Mouse (Mus musculus) midbrain, embryonic 14.5 days (tissue): ENCODE results near the gene Frmd8. TPM values are rescaled to one million over a fixed set of nuclear protein-coding genes. Genes with fewer than 3 reads are reported as not detected.
A peak's percentile ranks its signal among the peaks of the same experiment; 100 is the strongest.

Experiments used
- ATAC-seq: fragments of 200-750 bp; cut with Nextera tagmentation; 2 replicates; pipeline ENCODE4 v1.8.0; 2017; ENCODE audit warnings: moderate number of reproducible peaks, moderate library complexity; ENCODE audit not compliant: low FRiP score, low TSS enrichment
- DNase-seq: peaks from one replicate; pipeline ENCODE4 v3.0.0-alpha.2; 2015
- H3K27ac ChIP-seq: fragments of 300-500 bp; sonication (generic); replicated peaks from 2 replicates; pipeline ENCODE4 v1.5.1; 2014; ENCODE audit warnings: mild to moderate bottlenecking, low read depth, low read length, moderate library complexity
- H3K27me3 ChIP-seq: fragments of 300-500 bp; sonication (generic); 2 replicates; pipeline ENCODE4 v1.6.1; 2014; ENCODE audit warnings: low read length, control low read depth, mixed read lengths; ENCODE audit not compliant: control insufficient read depth, insufficient read depth
- H3K36me3 ChIP-seq: fragments of 300-500 bp; sonication (generic); 2 replicates; pipeline ENCODE4 v1.6.1; 2014; ENCODE audit warnings: low read length, control low read depth; ENCODE audit not compliant: control insufficient read depth, insufficient read depth
- H3K4me1 ChIP-seq: fragments of 300-500 bp; sonication (generic); 2 replicates; pipeline ENCODE4 v1.6.1; 2014; ENCODE audit warnings: mild to moderate bottlenecking, antibody characterized with exemption, low read length, control low read depth; ENCODE audit not compliant: control insufficient read depth, insufficient read depth
- H3K4me2 ChIP-seq: fragments of 300-500 bp; sonication (generic); 2 replicates; pipeline ENCODE4 v1.6.1; 2014; ENCODE audit warnings: mild to moderate bottlenecking, low read length, moderate library complexity
- H3K4me3 ChIP-seq: fragments of 300-500 bp; sonication (generic); replicated peaks from 2 replicates; pipeline ENCODE4 v1.5.1; 2014; ENCODE audit warnings: low read depth, low read length
- H3K9ac ChIP-seq: fragments of 300-500 bp; sonication (generic); replicated peaks from 2 replicates; pipeline ENCODE4 v1.6.1; 2014; ENCODE audit warnings: mild to moderate bottlenecking, low read length, moderate library complexity
- H3K9me3 ChIP-seq: fragments of 300-500 bp; sonication (generic); 2 replicates; pipeline ENCODE4 v1.6.1; 2016; ENCODE audit warnings: low read length, control low read depth, mixed read lengths; ENCODE audit not compliant: control insufficient read depth
- WGBS: fragments of 180-500 bp; shearing (Covaris S2); extraction: QIAGEN DNeasy Blood & Tissue Kit; methylation state at CpG from one replicate; pipeline ENCODE4 v1.1.7; 2014; 5-methylcytosine and 5-hydroxymethylcytosine counted together
- polyA plus RNA-seq: library from polyadenylated mRNA; unstranded; fragments of >200 nt; fragmentation: Nextera tagmentation; extraction: Ambion mirVana; gene quantifications from 2 replicates; pipeline ENCODE4 v1.2.1, GENCODE M21; 2014

Frmd8 gene
- polyA plus RNA-seq, 1 experiment from 2014 or later = 12.2 TPM

DNA sequence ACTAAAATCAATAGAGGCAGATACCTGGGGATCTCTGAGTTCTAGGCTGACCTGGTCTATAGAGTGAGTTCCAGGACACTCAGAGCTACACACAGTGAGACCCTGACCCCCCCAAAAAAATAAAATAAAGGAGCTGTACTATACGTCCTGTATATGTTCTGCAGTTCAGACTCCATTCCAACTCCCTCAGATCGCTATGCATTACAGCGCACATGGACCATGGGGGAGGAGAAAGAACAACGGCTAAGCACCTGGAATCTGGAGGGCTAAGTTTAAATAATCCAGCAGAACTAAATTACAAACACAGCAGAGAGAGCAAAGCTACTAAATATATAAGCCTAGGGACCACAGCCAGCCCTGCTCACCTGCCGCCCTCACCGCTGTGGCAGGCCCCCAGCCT is 48.0 kb downstream of the Frmd8 start:
- H3K4me2 ChIP-seq = no peak overlapping the region
- no peak overlapping the region for H3K9ac ChIP-seq
- no peaks in the 10 kb centered on the region for H3K36me3 ChIP-seq
- 0 out of 2 replicates have a peak, but pooled peaks cover 5% of the 10 kb centered on the region for H3K4me1 ChIP-seq
- H3K9me3 ChIP-seq = no peaks in the 10 kb centered on the region
- no peak overlapping the region for H3K4me3 ChIP-seq
- 92% methylated on average over 6 of the region's 6 CpGs for WGBS
- no peak for DNase-seq
- no peaks in the 10 kb centered on the region for H3K27me3 ChIP-seq
- no peak for ATAC-seq
- H3K27ac ChIP-seq = no peak overlapping the region

DNA sequence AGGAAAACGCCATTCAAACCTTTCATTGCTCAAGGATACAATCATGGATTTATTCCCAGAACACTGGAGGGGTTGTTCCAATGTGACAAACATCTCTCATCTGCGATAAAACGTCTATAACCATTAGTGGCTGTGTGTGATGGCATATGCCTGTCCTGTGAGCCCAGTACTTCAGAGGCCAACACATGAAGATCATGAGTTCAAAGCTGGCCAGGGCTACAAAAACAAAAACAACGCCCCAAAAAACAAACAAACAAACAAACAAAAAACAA is 48.4 kb downstream of the Frmd8 start:
- H3K4me3 ChIP-seq = no peak overlapping the region
- H3K27me3 ChIP-seq = no peaks in the 10 kb centered on the region
- no peak overlapping the region for H3K9ac ChIP-seq
- no peaks in the 10 kb centered on the region for H3K36me3 ChIP-seq
- no peak overlapping the region for H3K4me2 ChIP-seq
- no peak overlapping the region for H3K27ac ChIP-seq
- ATAC-seq (no peak), DNase-seq (no peak)
- H3K4me1 ChIP-seq = 0 out of 2 replicates have a peak, but pooled peaks cover 5% of the 10 kb centered on the region
- 85% methylated on average over 4 of the region's 4 CpGs for WGBS
- H3K9me3 ChIP-seq = no peaks in the 10 kb centered on the region

DNA sequence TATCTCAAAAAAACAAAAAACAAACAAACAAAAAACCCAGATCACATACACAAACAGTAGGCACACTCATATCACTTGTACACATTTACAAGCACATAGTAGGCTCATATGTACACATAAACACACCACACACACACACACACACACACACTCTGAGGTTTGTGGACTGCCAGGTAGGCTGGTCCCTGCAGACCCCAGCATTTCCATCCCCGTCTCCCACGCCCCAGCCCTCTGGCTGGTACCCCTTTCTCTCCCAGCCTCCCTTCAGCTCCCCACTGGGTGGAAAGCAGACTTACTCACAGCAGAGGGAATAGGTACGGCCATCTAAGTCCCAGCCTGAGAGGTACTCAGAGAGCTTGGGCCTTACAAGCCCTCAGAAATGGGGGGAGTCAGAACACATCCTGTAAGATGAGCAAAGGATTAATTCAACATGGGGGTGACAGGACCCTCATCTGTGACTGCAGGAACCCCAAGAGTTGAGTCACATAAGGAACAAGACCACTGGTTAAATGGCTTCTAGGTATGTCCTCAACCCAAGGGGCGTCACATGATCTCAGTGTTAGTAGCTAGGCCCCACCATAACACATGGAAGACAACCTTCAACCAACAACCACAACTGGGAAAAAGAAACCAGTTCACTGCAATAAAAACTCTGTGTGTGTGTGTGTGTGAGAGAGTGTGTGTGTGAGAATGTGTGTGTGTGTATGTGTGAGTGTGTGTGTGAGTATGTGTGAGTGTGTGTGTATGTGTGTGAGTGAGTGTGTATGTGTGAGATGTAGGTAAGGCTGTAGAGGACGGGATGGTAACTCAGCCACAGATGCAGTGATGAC is 49.0 kb downstream of the Frmd8 start:
- 0 out of 2 replicates have a peak, but pooled peaks cover 5% of the 10 kb centered on the region for H3K4me1 ChIP-seq
- ATAC-seq (no peak), DNase-seq (no peak)
- no peak overlapping the region for H3K27ac ChIP-seq
- no peaks in the 10 kb centered on the region for H3K9me3 ChIP-seq
- H3K9ac ChIP-seq = no peak overlapping the region
- H3K27me3 ChIP-seq = no peaks in the 10 kb centered on the region
- WGBS = 87% methylated on average over 5 of the region's 5 CpGs
- no peak overlapping the region for H3K4me2 ChIP-seq
- no peak overlapping the region for H3K4me3 ChIP-seq
- no peaks in the 10 kb centered on the region for H3K36me3 ChIP-seq

DNA sequence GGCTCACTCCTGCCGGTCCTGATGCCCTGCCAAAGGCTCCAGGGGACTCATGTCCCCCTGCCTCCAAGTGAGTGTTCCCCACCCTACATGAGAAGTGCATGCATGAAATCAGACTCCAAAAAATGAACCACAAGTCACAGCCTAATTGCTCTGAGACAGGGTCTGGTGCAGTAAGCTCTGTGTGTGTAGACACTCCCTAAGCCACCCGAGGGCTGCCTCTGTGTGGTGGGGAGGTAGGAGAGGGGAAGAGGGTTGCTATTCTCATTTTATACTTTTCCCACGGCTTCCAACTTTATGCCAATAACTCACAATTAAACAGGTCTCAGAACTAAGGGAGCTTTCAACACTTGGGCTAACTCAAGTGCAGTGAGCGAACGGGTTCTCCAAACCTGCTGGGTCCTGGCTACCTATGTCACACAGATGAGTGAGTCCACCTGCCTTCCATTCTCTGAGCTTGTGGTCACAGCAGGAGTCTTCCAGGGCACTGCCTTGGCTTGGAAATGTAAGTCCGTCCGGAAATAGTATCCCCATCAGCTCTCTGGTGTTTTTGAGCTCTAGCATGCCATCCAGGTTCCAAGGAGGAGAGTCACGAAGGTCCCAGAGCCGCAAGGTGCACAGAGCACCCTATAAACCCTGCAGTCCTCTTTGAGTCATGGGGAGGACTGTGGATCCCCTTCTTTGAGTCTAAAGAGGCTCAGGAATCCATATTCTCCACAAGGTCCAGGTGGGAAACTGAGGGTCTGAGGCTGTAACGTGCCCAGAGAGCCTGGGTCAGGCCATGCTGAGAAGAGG is 50.1 kb downstream of the Frmd8 start:
- Histone ChIP-seq H3K4me2 (no peak overlapping the region), H3K4me1 (0 out of 2 replicates have a peak, but pooled peaks cover 5% of the 10 kb centered on the region), H3K9ac (no peak overlapping the region), H3K36me3 (no peaks in the 10 kb centered on the region), H3K27ac (no peak overlapping the region), H3K4me3 (no peak overlapping the region), H3K27me3 (no peaks in the 10 kb centered on the region), H3K9me3 (no peaks in the 10 kb centered on the region)
- DNase-seq = no peak
- no peak for ATAC-seq
- 87% methylated on average over 10 of the region's 10 CpGs for WGBS

DNA sequence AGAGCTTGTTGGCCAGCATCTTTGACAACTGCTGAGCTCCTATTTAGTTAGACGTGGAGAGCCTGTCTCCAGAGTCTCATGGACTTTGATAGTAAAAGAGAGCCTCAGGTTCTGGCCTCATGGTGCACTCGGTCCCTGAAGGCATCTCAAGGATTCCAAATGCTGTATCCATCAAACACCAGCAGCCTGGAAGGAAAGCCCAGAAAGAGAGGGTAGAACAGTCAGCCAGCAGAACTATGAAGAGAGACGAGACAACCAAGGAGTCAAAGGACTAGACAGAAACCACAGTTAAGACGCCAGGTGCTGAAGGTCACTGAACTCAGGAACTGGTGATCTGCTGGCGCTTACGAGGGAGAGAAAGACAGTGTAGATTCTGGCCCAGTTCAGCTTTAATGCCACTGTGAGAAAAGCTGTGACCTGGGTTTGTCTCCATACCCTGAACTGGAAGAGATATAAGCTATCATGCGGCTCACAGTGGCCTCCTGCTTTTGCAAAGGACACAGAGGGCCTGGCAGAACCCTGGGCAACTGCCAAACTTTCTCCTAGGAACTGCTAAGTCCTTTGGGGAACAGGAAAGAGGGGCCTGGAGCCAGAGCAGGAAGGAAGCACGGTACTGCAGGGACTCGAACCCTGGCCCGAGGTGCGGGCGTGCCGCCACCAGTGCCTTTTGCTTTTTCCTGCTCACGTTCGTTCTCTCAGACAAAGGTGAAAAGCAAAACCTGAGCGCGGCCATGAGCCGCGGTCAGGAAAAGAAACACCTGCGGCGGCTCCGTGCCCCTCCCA is 50.8 kb downstream of the Frmd8 start:
- WGBS = 80% methylated on average over 22 of the region's 22 CpGs
- Histone ChIP-seq H3K27ac (no peak overlapping the region), H3K4me2 (no peak overlapping the region), H3K4me3 (no peak overlapping the region), H3K27me3 (no peaks in the 10 kb centered on the region), H3K4me1 (0 out of 2 replicates have a peak, but pooled peaks cover 5% of the 10 kb centered on the region), H3K9ac (no peak overlapping the region), H3K36me3 (no peaks in the 10 kb centered on the region), H3K9me3 (no peaks in the 10 kb centered on the region)
- DNase-seq (no peak), ATAC-seq (no peak)

DNA sequence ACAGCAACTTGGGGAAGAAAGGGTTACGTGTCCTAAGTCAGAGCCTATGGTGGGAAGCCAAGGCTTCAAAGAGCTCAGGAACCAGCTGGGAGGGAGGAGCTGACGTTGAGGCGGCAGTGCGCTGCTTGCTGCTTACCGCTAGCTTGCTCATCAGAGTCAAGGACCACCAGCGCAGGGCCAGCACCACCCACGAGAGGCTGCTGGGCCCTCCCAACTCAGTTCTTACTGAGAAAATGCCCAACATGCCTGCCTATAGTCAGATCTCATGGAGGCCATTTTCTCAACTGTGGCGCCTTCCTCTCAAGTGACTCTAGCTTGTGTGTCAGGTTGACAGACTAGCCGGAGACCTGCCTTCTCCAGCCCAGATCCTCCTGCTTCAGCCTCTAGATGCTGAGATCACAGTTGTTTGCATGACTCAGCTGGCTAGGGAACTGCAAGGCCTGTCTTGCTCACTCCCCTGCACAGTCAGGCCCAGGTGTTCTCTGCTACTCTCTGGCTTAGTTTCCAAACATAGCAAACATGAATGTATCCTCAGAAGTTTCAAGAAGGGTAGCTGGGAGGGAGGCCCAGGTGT is 51.7 kb downstream of the Frmd8 start:
- ATAC-seq = no peak
- peak overlapping the region; percentile 17; the same call in 1 of the 2 replicates for H3K4me2 ChIP-seq
- H3K27ac ChIP-seq = no peak overlapping the region

DNA sequence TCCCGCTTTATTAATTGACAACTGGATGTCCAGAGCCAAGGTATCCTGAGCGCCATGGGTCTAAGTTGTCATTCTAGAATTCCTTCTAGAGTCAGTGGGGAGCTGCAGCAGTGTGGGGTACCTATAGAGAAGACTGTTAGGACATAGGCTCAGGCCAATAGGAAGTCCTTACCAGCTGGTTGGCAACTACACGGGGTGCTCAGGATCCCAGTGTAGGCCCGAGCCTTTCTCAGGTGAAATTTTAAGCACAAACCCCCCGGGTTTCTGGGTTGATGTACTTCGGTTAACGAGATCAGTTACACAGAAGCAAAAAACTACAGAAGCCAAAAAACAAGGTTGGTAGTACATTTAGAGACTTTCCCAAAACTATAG is 52.3 kb downstream of the Frmd8 start:
- WGBS = 67% methylated on average over 7 of the region's 7 CpGs
- H3K9ac ChIP-seq = no peak overlapping the region
- no peaks in the 10 kb centered on the region for H3K27me3 ChIP-seq
- no peak overlapping the region for H3K4me2 ChIP-seq
- ATAC-seq (no peak), DNase-seq (no peak)
- no peaks in the 10 kb centered on the region for H3K9me3 ChIP-seq
- H3K27ac ChIP-seq = no peak overlapping the region
- no peaks in the 10 kb centered on the region for H3K36me3 ChIP-seq
- H3K4me1 ChIP-seq = peaks cover 8% of the 10 kb centered on the region; the same call in 1 of the 2 replicates
- H3K4me3 ChIP-seq = no peak overlapping the region

More for the DNA sequence above, 51.7 kb downstream of the Frmd8 start:
- Histone ChIP-seq H3K36me3 (no peaks in the 10 kb centered on the region), H3K27me3 (no peaks in the 10 kb centered on the region), H3K9me3 (no peaks in the 10 kb centered on the region), H3K4me3 (no peak overlapping the region), H3K9ac (no peak overlapping the region), H3K4me1 (0 out of 2 replicates have a peak, but pooled peaks cover 5% of the 10 kb centered on the region)
- 16% methylated on average over 9 of the region's 9 CpGs for WGBS
- DNase-seq = peak; percentile 67

DNA sequence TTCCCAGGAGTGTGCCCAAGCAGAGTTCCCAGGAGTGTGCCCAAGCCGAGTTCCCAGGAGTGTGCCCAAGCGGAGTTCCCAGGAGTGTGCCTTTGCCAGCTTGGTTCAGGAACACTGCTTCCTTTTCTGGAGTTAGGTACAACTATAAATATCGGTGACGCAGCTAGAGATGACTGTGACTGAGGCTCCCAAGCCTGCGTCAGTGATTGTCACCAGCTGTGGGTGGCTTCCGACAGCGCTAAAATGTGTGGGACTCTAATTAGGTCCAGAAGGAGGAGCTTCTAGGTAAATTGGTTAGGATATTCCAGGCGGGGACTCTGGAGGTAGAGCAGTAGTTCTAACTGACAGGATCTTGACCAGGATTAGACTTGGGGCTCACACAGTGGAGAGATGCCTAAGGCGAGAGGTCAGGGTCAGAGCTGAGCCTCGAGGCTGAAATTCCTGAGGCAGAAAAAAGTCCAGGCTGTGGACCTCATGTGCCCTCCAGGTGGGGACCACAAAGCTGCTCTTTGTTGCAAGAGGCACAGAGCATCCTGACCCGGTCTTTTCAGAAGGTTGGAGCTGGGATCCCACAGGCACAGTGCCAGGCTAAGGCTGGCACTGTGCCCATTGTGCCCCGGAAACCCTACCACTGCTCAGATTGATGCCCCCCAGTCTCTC is 52.8 kb downstream of the Frmd8 start:
- no peaks in the 10 kb centered on the region for H3K9me3 ChIP-seq
- peaks cover 11% of the 10 kb centered on the region; the same call in 1 of the 2 replicates for H3K4me1 ChIP-seq
- H3K27me3 ChIP-seq = no peaks in the 10 kb centered on the region
- no peak overlapping the region for H3K4me2 ChIP-seq
- no peak overlapping the region for H3K27ac ChIP-seq
- no peak overlapping the region for H3K9ac ChIP-seq
- ATAC-seq = no peak
- no peaks in the 10 kb centered on the region for H3K36me3 ChIP-seq
- WGBS = 50% methylated on average over 12 of the region's 12 CpGs
- DNase-seq = no peak
- no peak overlapping the region for H3K4me3 ChIP-seq
